Mouse (Mus musculus) bone marrow, adult 2 months (tissue): ENCODE results near the gene Tnfsf13b.

ENCODE experiments used
- CTCF ChIP-seq: fragments of 200-500 bp; IDR thresholded peaks from 2 replicates; pipeline ENCODE4 v1.5.1; 2011; ENCODE audit warnings: low read length, control low read depth; ENCODE audit not compliant: control insufficient read depth, insufficient read depth
- POLR2A ChIP-seq: fragments of 200-500 bp; IDR thresholded peaks from 2 replicates; pipeline ENCODE4 v1.6.1; 2011; ENCODE audit warnings: low read depth, mild to moderate bottlenecking, control low read depth, low read length, borderline replicate concordance; ENCODE audit not compliant: control insufficient read depth

DNA sequence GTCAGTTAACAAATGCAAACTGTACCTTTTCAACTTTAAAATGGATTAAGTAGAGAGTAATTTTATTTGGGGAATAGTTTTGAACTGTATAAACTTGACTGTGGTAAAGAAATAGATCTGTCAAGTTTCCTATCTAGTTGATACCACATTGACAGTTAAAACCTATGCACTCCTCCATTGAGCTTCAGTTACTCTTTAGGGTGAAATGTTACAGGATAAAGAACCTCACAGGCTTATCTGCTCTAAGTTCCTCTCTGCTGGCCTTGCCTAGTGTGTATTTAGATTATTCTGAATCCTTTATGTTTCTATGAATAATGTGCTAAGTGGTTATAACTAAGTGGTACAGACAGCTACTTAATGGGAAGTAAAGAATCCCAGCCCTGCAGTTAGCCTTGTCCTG is 26.1 kb upstream of the Tnfsf13b start:
- TF ChIP-seq POLR2A (no peak), CTCF (no peak)
